Mouse (Mus musculus) inflammation-experienced regulatory T-cells, adult 16 weeks (primary cell): Measurements from ENCODE around the gene Ssxb9. TPM values are rescaled to one million over a fixed set of nuclear protein-coding genes. Genes with fewer than 3 reads are reported as not detected.

Experiments
- polyA plus RNA-seq: library from polyadenylated mRNA; unstranded; fragments of 100-300 nt; shearing (Covaris generic); gene quantifications from one replicate; pipeline ENCODE4 v1.2.1, GENCODE M21; 2017

Ssxb9 gene
- polyA plus RNA-seq = not detected

GRCm38 (mm10) chrX:8366678-8367077, at the start of gene Ssxb9:
Gene Ssxb9 (plus strand): TSS chrX:8366978.

GRCm38 (mm10) chrX:8327124-8327523, 39.7 kb upstream of the Ssxb9 start, which contains the start of gene Ssxb10:
Gene Ssxb10 (plus strand): TSS chrX:8327424.

GRCm38 (mm10) chrX:8413005-8413404, 46.2 kb downstream of the Ssxb9 start, which contains the start of gene Ssxb1:
Gene Ssxb1 (plus strand): TSS chrX:8413305.

Other genes starting within 250 kb of the Ssxb9 start
- gene Wdr13, start 234.1 kb upstream of the Ssxb9 start, polyA plus RNA-seq = 36.5 TPM
- 601 TPM for gene Rbm3, start 221.1 kb upstream of the Ssxb9 start, polyA plus RNA-seq
- gene Tbc1d25, start 190.8 kb upstream of the Ssxb9 start, polyA plus RNA-seq = 17.2 TPM
- gene Ebp, start 173.5 kb upstream of the Ssxb9 start, polyA plus RNA-seq = 156 TPM
- 0.16 TPM for gene Porcn, start 160.5 kb upstream of the Ssxb9 start, polyA plus RNA-seq
- gene Ftsj1, start 114.6 kb upstream of the Ssxb9 start, polyA plus RNA-seq = 25.7 TPM
- not detected for gene Slc38a5, start 95.8 kb upstream of the Ssxb9 start, polyA plus RNA-seq
- not detected for gene Ssxb10, start 39.6 kb upstream of the Ssxb9 start, polyA plus RNA-seq
- not detected for gene Ssxb1, start 46.3 kb downstream of the Ssxb9 start, polyA plus RNA-seq
- not detected for gene Ssxb2, start 94.7 kb downstream of the Ssxb9 start, polyA plus RNA-seq
- gene Gm14459, start 158.0 kb downstream of the Ssxb9 start, polyA plus RNA-seq = not detected
- gene Ssxb6, start 181.3 kb downstream of the Ssxb9 start, polyA plus RNA-seq = not detected
- gene Ssxb3, start 224.8 kb downstream of the Ssxb9 start, polyA plus RNA-seq = not detected